Mouse (Mus musculus) CD4-positive, CD25-positive, alpha-beta regulatory T cell, adult 2 months (primary cell): ENCODE results near the gene Cacna2d1.

Source experiments
- DNase-seq: peaks from one replicate; pipeline ENCODE4 v3.0.0-alpha.2; 2012; ENCODE audit warnings: low read depth, low spot score

Cacna2d1 gene

GRCm38 (mm10) chr5:15983354-15983753 is 48.9 kb downstream of the Cacna2d1 start:
- DNase-seq, result no peak

GRCm38 (mm10) chr5:15985228-15985858 is 50.9 kb downstream of the Cacna2d1 start:
- no peak for DNase-seq

GRCm38 (mm10) chr5:15985901-15986300 is 51.4 kb downstream of the Cacna2d1 start:
- no peak for DNase-seq

- DNase-seq, result no peak
Measured at GRCm38 (mm10) chr5:15991428-15992139, 57.1 kb downstream of the Cacna2d1 start.

DNA sequence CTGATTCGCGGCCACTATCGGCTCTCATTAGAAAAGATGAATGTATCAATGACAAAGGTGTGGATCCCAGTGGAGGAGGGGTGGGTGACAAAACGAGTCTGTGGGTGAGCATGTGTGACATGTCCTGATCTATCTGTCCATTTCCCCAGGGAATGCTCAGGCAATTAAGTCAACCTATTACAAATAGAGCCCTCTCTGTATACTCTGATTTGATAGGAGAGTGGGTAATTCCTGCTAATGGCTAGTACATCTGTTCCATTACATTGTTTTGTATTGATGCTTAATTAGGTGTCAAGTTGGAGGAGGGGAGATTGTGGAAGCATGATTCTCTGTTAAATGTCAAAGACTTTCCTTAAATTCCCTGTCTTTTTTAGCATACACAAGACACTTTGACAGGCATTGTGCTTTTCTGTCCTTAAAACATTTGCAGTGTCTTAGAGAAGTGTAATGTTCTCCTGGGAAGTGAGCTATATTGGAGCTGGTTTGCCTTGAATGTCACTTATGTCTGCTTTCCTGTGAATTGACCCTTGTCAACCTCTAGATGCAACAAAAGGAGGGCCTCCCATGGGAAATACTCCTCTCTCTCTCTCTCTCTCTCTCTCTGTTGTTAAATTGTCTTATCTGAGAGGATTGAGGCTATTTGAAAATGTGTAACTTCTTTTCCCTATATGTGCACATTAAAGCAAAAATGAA is 58.9 kb downstream of the Cacna2d1 start:
- DNase-seq, result no peak

DNA sequence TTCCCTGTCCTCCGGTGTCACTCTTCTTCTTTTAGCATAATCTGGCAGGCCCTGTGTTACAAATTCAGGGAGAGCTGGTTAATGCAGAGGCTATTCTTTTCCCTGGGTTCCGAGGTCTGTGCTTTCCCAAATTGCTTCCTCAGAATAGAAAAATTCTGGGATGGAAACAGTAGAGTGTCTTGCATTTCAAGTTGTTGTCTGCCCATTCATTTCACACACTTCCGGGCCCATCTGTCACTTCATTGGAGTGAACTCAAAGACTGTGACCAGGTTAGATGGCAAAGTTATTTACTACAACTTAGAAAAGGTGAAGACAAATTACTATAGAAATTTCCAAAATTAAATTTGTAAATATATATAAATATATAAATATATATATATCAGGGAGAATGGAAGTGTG is 62.7 kb downstream of the Cacna2d1 start:
- DNase-seq, result no peak

DNA sequence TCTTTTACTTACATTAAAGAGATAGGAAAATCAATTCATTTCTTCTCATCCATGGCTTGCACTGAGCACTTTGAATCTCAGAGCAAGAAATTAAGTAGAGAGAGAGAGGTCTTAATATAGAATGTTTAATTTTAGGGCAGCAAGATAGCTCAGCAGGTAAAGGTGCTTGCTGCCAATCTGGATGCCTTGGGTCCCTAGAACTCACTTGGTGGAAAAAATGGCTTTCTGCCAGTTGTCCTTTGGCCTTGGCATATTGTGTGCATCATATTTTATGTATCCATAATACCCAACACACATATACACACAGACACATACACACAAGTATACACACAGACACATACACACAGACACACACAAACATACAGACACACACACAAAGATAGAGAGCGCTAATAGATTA is 63.3 kb downstream of the Cacna2d1 start:
- DNase-seq, result no peak

- no peak for DNase-seq
Measured at GRCm38 (mm10) chr5:16000917-16001316, 66.4 kb downstream of the Cacna2d1 start.

- DNase-seq, result no peak
Measured at GRCm38 (mm10) chr5:16002431-16003063, 68.1 kb downstream of the Cacna2d1 start.

DNA sequence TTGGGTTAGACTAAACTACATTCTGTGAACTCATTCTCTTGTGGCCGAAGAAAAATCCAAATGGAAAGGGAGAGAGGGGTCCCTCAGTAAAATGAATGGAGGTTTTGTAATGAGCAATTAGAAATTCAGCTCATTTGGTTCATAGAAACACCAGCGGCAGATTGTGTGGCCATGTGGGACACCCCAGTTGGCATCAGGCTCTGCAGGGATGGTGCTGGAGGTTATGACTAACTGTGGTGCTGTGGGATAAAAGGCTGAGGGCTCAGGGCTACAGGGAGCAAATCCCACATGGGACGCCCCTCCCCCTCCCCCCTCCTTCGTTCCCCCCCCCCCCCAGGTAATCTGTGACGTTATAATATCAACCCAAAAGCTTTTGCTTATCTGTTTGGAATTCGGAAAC is 69.8 kb downstream of the Cacna2d1 start:
- DNase-seq, result no peak

DNA sequence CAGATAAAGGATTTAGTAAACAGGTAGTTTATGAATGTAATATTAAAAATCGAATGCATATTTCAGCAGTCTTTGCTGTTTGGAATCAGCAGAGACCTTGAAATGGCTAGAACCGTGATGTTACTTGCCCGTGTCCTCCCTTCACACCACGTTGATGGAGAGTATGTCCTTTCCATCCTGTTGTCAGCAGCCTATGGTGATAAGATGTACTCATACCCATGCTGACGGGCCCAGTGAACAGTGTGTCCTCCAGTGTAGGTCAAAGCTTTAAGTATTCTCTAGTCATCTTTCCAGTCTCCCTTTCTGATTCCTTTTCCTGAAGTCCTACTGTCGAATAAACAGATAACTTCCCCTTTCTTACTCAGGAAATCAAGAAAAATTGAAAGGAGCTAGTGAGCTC is 72.5 kb downstream of the Cacna2d1 start:
- no peak for DNase-seq

DNA sequence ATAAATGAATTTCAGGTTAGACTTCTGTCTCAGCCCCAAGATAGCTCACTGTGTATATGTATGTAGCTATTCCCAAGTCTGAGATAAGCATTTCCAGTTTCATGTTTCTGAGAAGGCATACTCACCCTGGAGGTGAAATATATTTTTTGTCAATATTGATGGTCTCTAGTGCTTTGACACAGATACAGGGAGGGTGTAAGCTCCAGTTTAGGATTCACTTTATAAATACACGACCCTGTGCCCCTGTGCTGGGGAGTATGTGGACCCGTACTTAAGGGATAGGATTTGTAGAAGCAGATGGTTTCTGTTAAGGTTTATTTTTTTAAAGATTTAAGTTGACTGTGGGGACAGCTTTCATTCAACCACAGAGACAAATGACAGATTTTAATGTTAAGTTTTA is 79.2 kb downstream of the Cacna2d1 start:
- DNase-seq, result no peak

DNA sequence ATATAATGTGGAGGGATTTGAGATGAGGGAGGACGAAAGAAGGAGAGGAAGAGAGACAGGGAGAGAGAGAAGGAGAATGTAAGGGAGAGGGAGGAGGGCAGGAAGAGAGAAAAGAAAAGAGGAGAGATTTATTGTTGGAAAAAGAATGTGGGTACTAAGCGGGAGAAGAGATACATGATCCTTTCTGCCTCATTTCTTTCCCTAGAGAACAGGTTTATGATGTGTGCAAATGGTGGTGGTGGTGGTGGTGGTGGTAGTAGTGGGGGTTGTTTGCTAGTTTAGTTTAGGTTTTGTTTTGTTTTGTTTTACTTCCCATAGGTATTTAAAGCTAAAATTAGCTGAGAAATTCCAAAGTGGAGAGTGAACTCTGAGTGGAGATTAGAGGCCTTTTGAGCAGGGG is 79.9 kb downstream of the Cacna2d1 start:
- no peak for DNase-seq

- DNase-seq, result no peak
Measured at GRCm38 (mm10) chr5:16024626-16025417, 90.3 kb downstream of the Cacna2d1 start.

- no peak for DNase-seq
Measured at GRCm38 (mm10) chr5:16028881-16029280, 94.4 kb downstream of the Cacna2d1 start.

DNA sequence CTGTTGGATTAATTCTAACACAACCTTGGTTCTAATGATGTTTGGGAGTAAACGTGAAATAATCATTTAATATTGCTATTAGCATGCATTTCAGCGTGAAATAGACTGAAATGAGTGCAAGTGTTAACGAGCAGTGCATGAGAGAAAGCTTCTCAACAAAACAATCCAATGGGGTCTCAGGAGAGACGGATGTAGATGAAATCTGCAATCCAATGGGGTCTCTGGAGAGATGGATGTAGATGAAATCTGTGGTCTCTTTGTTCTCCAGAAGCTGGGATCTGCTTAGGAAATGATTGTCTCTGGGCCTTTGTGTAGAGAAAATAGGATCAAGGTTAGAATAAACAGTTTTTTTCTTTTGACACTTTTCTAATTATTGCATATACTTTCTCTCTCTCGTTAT is 95.0 kb downstream of the Cacna2d1 start:
- DNase-seq, result no peak

DNA sequence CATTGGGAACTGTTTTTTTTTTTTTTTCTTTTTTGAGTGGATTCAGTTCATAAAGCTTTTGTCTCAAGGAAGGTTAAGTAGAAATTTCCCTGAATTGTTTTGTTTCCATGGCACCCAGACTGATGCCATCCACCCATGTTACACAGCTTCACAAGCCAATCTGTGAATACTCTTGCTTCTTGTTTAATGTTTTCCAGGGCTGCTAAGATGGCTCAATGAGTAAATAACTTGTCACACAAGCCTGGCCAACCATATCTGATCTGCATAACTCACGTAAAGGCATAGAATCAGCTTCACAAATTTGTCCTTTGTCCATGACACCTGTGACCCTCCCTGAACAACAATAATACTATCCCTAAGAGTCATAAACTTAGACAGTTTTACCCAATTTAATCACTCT is 99.1 kb downstream of the Cacna2d1 start:
- no peak for DNase-seq

DNA sequence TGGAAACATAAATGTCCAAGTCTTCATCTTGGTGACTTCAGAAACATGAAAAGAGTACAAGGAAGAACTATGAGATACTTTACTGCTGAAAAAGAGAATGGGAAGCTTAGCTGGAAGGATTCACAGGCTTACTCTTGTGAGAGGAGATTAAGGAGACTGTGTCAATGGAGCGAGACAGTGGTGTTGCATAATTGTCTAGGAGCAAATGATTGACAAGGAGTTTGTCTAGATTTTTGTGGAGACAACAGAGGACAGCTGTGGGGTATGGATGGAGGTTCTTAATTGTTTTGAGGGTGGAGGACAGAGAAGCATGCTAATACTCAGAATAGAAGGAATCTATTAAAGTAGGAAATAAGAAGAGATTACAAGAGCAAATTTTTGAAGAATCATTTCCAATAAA is 100.8 kb downstream of the Cacna2d1 start:
- no peak for DNase-seq

GRCm38 (mm10) chr5:16045147-16045878 is 110.8 kb downstream of the Cacna2d1 start:
- DNase-seq, result no peak

GRCm38 (mm10) chr5:16047452-16048191 is 113.1 kb downstream of the Cacna2d1 start:
- no peak for DNase-seq
